Mouse (Mus musculus) MEL (cell line): ENCODE results near the gene Immp2l.

Source experiments
- CTCF ChIP-seq, 3 experiments: IDR thresholded peaks in 2 of 3; conservative IDR thresholded peaks in 1 of 3; 2 replicates each; pipeline ENCODE4 v1.5.1; 2011 to 2012; ENCODE audit warnings: low read length in 3 of 3, low read depth in 2 of 3, mild to moderate bottlenecking in 2 of 3, improper control_type of control experiment in 1 of 3, inconsistent platforms in 1 of 3, mixed read lengths in 1 of 3, moderate library complexity in 1 of 3; ENCODE audit not compliant: control insufficient read depth in 1 of 3, insufficient read depth in 1 of 3, poor library complexity in 1 of 3, severe bottlenecking in 1 of 3
- GATA1 ChIP-seq: IDR thresholded peaks from 2 replicates; pipeline ENCODE4 v1.6.1; 2011; ENCODE audit warnings: low read depth, low read length, improper control_type of control experiment
- HCFC1 ChIP-seq: IDR thresholded peaks from 2 replicates; pipeline ENCODE4 v1.6.1; 2012; ENCODE audit warnings: low read depth, mild to moderate bottlenecking, inconsistent platforms, low read length, improper control_type of control experiment, moderate library complexity
- JUND ChIP-seq: IDR thresholded peaks from 2 replicates; pipeline ENCODE4 v1.6.1; 2011; ENCODE audit warnings: low read depth, mild to moderate bottlenecking, improper control_type of control experiment, low read length
- MYC ChIP-seq: IDR thresholded peaks from 2 replicates; pipeline ENCODE4 v1.6.1; 2011; ENCODE audit warnings: low read depth, mild to moderate bottlenecking, low read length, improper control_type of control experiment, moderate library complexity
- POLR2A ChIP-seq, 2 experiments: IDR thresholded peaks; 2 replicates each; pipeline ENCODE4 v1.6.1; 2011 to 2012; ENCODE audit warnings: low read length in 2 of 2, mild to moderate bottlenecking in 2 of 2, control low read depth in 1 of 2, improper control_type of control experiment in 1 of 2, low read depth in 1 of 2, moderate library complexity in 1 of 2; ENCODE audit not compliant: control insufficient read depth in 1 of 2, insufficient read depth in 1 of 2, poor library complexity in 1 of 2
- RAD21 ChIP-seq: IDR thresholded peaks from 2 replicates; pipeline ENCODE4 v1.6.1; 2011; ENCODE audit warnings: mild to moderate bottlenecking, low read depth, low read length, improper control_type of control experiment
- SIN3A ChIP-seq: IDR thresholded peaks from 2 replicates; pipeline ENCODE4 v1.6.1; 2012; ENCODE audit warnings: low read length, improper control_type of control experiment, inconsistent platforms
- SMC3 ChIP-seq: IDR thresholded peaks from 2 replicates; pipeline ENCODE4 v1.6.1; 2011; ENCODE audit warnings: low read depth, low read length, improper control_type of control experiment
- TCF12 ChIP-seq: IDR thresholded peaks from 2 replicates; pipeline ENCODE4 v1.6.1; 2014; ENCODE audit warnings: low read depth, mild to moderate bottlenecking, inconsistent platforms, low read length, improper control_type of control experiment, moderate library complexity
- USF1 ChIP-seq: IDR thresholded peaks from 2 replicates; pipeline ENCODE4 v1.6.1; 2014; ENCODE audit warnings: low read depth, mild to moderate bottlenecking, inconsistent platforms, low read length, improper control_type of control experiment, moderate library complexity
- ZNF384 ChIP-seq: IDR thresholded peaks from 2 replicates; pipeline ENCODE4 v1.6.1; 2012; ENCODE audit warnings: low read depth, mild to moderate bottlenecking, inconsistent platforms, low read length, improper control_type of control experiment

DNA sequence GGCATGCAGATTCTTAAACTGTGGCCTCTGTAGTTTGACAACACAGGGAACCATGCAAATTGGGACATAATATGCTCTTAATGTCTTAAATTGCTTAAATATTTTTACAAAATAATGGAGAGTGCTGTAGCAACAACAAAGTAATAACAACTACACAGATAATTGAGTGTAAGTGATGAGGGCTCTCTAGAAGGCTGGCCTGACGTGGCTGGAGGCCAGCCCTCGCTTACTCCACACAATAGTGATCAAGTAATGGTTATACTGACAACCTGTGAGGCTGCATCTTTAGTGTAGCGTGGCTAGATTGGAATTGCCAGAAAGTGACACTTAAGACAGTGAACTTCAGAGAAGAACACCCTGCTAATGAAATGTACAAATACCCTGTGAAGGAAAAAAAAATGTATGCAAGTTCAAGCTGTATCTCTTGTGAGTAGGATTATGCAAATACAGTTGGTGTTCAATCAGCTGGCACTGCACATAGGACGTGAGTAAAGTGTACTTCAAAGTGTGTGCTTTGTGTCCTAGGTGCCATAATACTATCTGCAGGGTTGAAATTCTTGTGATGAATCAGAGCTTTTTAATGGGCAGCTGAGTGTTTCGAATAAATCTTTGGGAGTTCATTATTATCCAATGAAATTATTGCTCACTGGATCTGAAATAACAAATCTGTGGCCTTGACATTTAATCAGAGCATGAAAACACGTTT, 445.4 kb downstream of the Immp2l start:
- no peak for TF ChIP-seq ZNF384
- TF ChIP-seq SMC3 = no peak
- TF ChIP-seq CTCF (IDR thresholded peaks at IDR 0.05 in 2 of 3, conservative IDR thresholded peaks at IDR 0.05 in 1 of 3; ENCODE audit: control insufficient read depth in 1 of 3, insufficient read depth in 1 of 3, low read depth in 2 of 3, low read length in 3 of 3, poor library complexity in 1 of 3, severe bottlenecking in 1 of 3) = no peak
- TF ChIP-seq POLR2A (IDR thresholded peaks at IDR 0.05; ENCODE audit: control insufficient read depth in 1 of 2, insufficient read depth in 1 of 2, low read depth in 1 of 2, low read length in 2 of 2, poor library complexity in 1 of 2) = no peak
- no peak for TF ChIP-seq HCFC1
- no peak for TF ChIP-seq MYC
- no peak for TF ChIP-seq USF1
- no peak for TF ChIP-seq GATA1
- TF ChIP-seq RAD21 = no peak
- TF ChIP-seq SIN3A = no peak
- TF ChIP-seq TCF12 = no peak
- no peak for TF ChIP-seq JUND
